Mouse (Mus musculus): Measurements from ENCODE around the gene Hist1h3a.

GRCm38 (mm10) chr13:23751478-23751956 lies 10.7 kb downstream of the Hist1h3a start:
- TF ChIP-seq TAL1 (IDR thresholded peaks at IDR 0.05; ENCODE audit: low read length) (no peak), GATA1 (IDR thresholded peaks at IDR 0.05; ENCODE audit: low read length) (no peak)

Measured in erythroblast, embryonic 14.5 days (primary cell).